Comparison of ENCODE assay signal across 8 mouse cellular contexts in genomic region chr15:85581563-85582064, GRCm38 (mm10). TPM values are rescaled to one million over a fixed set of nuclear protein-coding genes. Genes with fewer than 3 reads are reported as not detected.
A peak's percentile ranks its signal among the peaks of the same experiment; 100 is the strongest.
DNase-seq lines count a peak whose midpoint lies in the region; ATAC-seq and TF ChIP-seq lines count a peak whose summit lies in the region.

No protein-coding gene starts in this region.

- H3K27me3 ChIP-seq in forebrain, embryonic 12.5 days, result peaks cover 64% of the 10 kb centered on the region
- peaks cover 99% of the 10 kb centered on the region for H3K27me3 ChIP-seq in limb, embryonic 13.5 days

- H3K36me3 ChIP-seq in forebrain, embryonic 12.5 days (replicated peaks), result no peaks in the 10 kb centered on the region
- H3K36me3 ChIP-seq in limb, embryonic 13.5 days, result no peaks in the 10 kb centered on the region

- DNase-seq in lung, adult 2 months, result peak; percentile 43
- DNase-seq in lung, adult 18-20 months, result no peak
- DNase-seq in retina, postnatal 1 day, result peak; percentile 53
- no peak for DNase-seq in frontal cortex, adult 2 months (ENCODE audit: extremely low spot score in 1 of 2, low spot score in 1 of 2)
- no peak for DNase-seq in right cerebral cortex, postnatal 14 days

- TF ChIP-seq CTCF in lung, adult 2 months (IDR thresholded peaks at IDR 0.05; ENCODE audit: insufficient read depth, low read length), result no peak

- no peaks in the 10 kb centered on the region for H3K9me3 ChIP-seq in forebrain, embryonic 12.5 days
- H3K9me3 ChIP-seq in limb, embryonic 13.5 days, result no peaks in the 10 kb centered on the region

- H3K4me2 ChIP-seq in forebrain, embryonic 12.5 days, result peak overlapping the region; percentile 96
- H3K4me2 ChIP-seq in limb, embryonic 13.5 days (replicated peaks), result peak overlapping the region; percentile 95

- H3K27ac ChIP-seq in forebrain, embryonic 12.5 days, result peak overlapping the region; percentile 89
- H3K27ac ChIP-seq in limb, embryonic 13.5 days, result peak overlapping the region; percentile 18; the same call in 1 of the 2 replicates

- TF ChIP-seq POLR2A in lung, adult 2 months (IDR thresholded peaks at IDR 0.05; ENCODE audit: borderline replicate concordance, extremely low read depth, low read depth, low read length), result no peak

- no peaks in the 10 kb centered on the region for H3K4me1 ChIP-seq in lung, adult 2 months (ENCODE audit: control insufficient read depth, insufficient read depth, low read length)
- peaks cover 66% of the 10 kb centered on the region for H3K4me1 ChIP-seq in forebrain, embryonic 12.5 days
- peaks cover 38% of the 10 kb centered on the region for H3K4me1 ChIP-seq in limb, embryonic 13.5 days

- 4% methylated on average over 58 of the region's 67 CpGs for WGBS in lung, adult 2 months
- 0% methylated on average over 34 of the region's 67 CpGs for whole genome bisulfite sequencing in forebrain, embryonic 12.5 days
- under 1% methylated on average over 61 of the region's 67 CpGs for WGBS in limb, embryonic 13.5 days

- no peak overlapping the region for H3K4me3 ChIP-seq in lung, adult 2 months (replicated peaks; ENCODE audit: extremely low read depth, low read depth, low read length)
- H3K4me3 ChIP-seq in forebrain, embryonic 12.5 days (replicated peaks), result peak overlapping the region; percentile 86
- H3K4me3 ChIP-seq in limb, embryonic 13.5 days, result peak overlapping the region; percentile 59

- peak overlapping the region; percentile 88 for H3K9ac ChIP-seq in forebrain, embryonic 12.5 days
- peak overlapping the region; percentile 68 for H3K9ac ChIP-seq in limb, embryonic 13.5 days

- ATAC-seq in forebrain, embryonic 12.5 days (ENCODE audit: low FRiP score), result peak; percentile 7; the same call in 1 of the 2 replicates
- no peak for ATAC-seq in limb, embryonic 13.5 days (ENCODE audit: low FRiP score, low read depth)
- no peak for ATAC-seq in inflammation-experienced regulatory T-cells, adult 6 months

RNA-seq across cellular contexts. Expression of gene Wnt7b, which starts 0.7 kb away (rescaled TPM):
- 7.0 and 13.2 TPM in 2 replicates for polyA plus RNA-seq in lung, adult 2 months (2012; rRNA removed)
- polyA plus RNA-seq in forebrain, embryonic 12.5 days (2016; fragmentation: Nextera tagmentation; extraction: Ambion mirVana), result 111 and 130 TPM in 2 replicates
- 29.1 and 34.9 TPM in 2 replicates for polyA plus RNA-seq in limb, embryonic 13.5 days (2015; fragmentation: Nextera tagmentation; extraction: Ambion mirVana)
- polyA plus RNA-seq in frontal cortex, adult 2 months (2012; rRNA removed), result 25.2 and 38.7 TPM in 2 replicates
- polyA plus RNA-seq in inflammation-experienced regulatory T-cells, adult 6 months (2017; shearing (Covaris generic)), result not detected

Comparison
In these comparisons a context has a peak if more than half of its experiments do, and no peak if none do; other contexts are left out.
1. DNase-seq: peak in lung, adult 2 months (single experiment) and retina, postnatal 1 day (single experiment); none in lung, adult 18-20 months (0 of 2), frontal cortex, adult 2 months (0 of 2) and right cerebral cortex, postnatal 14 days (single experiment).